Mouse (Mus musculus): ENCODE data around the gene Sorcs1. TPM values are rescaled to one million over a fixed set of nuclear protein-coding genes. Genes with fewer than 3 reads are reported as not detected.

Sorcs1 gene
- polyA plus RNA-seq, 1 experiment from 2014 or later = 0.35 TPM

DNA sequence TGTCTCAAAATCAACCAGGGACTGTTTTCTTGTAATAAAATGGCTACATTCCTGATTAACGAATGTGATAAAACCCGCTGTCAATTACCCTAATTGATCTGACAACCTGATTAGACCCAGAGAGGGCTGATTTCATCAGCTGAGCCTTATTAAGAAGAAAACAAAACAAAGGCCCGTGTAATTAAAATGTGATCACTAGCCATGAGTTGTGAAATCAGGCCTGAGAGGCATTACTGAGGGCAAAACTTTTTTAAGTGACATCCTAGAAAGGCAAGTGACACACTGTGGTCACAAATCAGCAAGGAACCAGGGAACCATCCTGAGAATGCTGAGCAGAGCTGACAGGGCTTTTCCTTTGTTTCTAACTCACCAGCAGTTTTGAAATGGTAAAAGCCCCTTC lies 267.9 kb downstream of the Sorcs1 start:
- H3K9ac ChIP-seq = no peak overlapping the region
- H3K27ac ChIP-seq (replicated peaks) = no peak overlapping the region
- no peak overlapping the region for H3K4me2 ChIP-seq
- H3K4me1 ChIP-seq (replicated peaks) = no peaks in the 10 kb centered on the region
- no peak for ATAC-seq (ENCODE audit: insufficient read depth)
- 54% methylated on average over 3 of the region's 3 CpGs for WGBS (ENCODE audit: insufficient replicate concordance)
- H3K27me3 ChIP-seq = no peaks in the 10 kb centered on the region
- no peak overlapping the region for H3K4me3 ChIP-seq (replicated peaks)
- H3K36me3 ChIP-seq (replicated peaks) = no peaks in the 10 kb centered on the region
- no peaks in the 10 kb centered on the region for H3K9me3 ChIP-seq (replicated peaks)

DNA sequence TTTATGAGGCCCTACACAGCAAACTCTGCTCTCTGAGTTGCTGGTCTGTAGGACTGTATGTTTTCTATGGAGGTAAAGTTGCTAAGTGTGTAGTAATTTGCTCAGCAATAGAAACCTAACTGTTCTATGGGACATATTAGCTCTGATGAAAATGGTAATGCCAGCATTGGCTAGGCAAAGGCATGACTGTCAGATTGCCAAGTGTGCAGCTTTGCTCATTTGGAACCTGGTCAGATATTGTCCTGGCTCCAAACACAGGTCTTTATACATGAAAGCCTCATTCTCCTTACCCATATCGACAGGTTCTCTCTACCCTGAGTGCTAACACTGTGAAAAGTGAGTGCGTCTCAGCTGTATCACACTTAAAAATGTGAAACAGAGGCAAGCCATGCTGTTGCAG lies 280.1 kb downstream of the Sorcs1 start:
- H3K27ac ChIP-seq (replicated peaks) = no peak overlapping the region
- no peak overlapping the region for H3K4me3 ChIP-seq (replicated peaks)
- H3K36me3 ChIP-seq (replicated peaks) = no peaks in the 10 kb centered on the region
- H3K9me3 ChIP-seq (replicated peaks) = no peaks in the 10 kb centered on the region
- no peak overlapping the region for H3K4me2 ChIP-seq
- H3K27me3 ChIP-seq = no peaks in the 10 kb centered on the region
- 65% methylated on average over 2 of the region's 2 CpGs for WGBS (ENCODE audit: insufficient replicate concordance)
- no peak for ATAC-seq (ENCODE audit: insufficient read depth)
- H3K9ac ChIP-seq = no peak overlapping the region
- H3K4me1 ChIP-seq (replicated peaks) = no peaks in the 10 kb centered on the region

DNA sequence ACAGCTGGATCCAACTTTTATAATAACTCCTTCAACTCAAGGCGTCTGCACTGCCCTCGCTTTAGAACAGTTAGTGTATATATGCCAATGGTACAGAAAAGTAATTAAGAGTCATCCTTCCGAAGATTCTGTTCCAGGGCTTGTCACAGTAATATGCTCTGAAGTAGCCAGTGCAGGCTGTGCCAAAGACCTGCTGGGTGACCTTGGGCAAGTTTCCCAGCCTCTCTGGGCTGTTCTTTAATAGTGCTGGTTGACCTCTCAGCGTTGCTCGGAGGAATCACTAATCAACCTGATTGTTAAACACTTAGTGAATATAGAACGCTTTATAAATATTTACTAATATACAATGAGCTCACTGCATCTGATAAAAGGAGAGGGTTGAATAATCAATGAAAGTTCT lies 282.7 kb downstream of the Sorcs1 start:
- no peak for ATAC-seq (ENCODE audit: insufficient read depth)

DNA sequence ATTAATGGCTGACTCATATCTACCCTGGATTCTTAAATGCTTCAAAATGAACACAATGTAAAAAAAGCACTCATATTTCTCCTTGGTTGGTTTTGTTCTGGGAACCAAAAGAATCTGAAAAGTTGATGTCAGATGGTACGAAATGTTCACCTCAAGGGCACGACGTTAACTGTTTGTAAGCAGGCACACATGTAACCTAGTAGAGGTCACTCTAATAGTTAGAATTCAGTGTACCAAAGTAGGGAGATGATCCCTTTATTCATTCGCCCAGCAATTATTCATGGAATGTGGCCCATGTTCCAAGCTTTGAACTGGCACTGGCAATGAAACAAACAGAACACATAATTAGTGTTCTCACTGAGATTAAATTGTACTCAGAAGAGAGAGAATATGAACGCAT lies 284.3 kb downstream of the Sorcs1 start:
- Histone ChIP-seq H3K4me2 (no peak overlapping the region), H3K9ac (no peak overlapping the region), H3K27ac (replicated peaks) (no peak overlapping the region), H3K4me3 (replicated peaks) (no peak overlapping the region), H3K27me3 (no peaks in the 10 kb centered on the region), H3K36me3 (replicated peaks) (no peaks in the 10 kb centered on the region), H3K4me1 (replicated peaks) (no peaks in the 10 kb centered on the region), H3K9me3 (replicated peaks) (no peaks in the 10 kb centered on the region)
- WGBS (ENCODE audit: insufficient replicate concordance) = 67% methylated on average over 5 of the region's 5 CpGs
- no peak for ATAC-seq (ENCODE audit: insufficient read depth)

More for the DNA sequence above, 282.7 kb downstream of the Sorcs1 start:
- H3K9ac ChIP-seq = no peak overlapping the region
- H3K4me2 ChIP-seq = no peak overlapping the region
- no peak overlapping the region for H3K27ac ChIP-seq (replicated peaks)
- no peaks in the 10 kb centered on the region for H3K36me3 ChIP-seq (replicated peaks)
- 64% methylated on average over 6 of the region's 6 CpGs for WGBS (ENCODE audit: insufficient replicate concordance)
- H3K4me1 ChIP-seq (replicated peaks) = no peaks in the 10 kb centered on the region
- H3K27me3 ChIP-seq = no peaks in the 10 kb centered on the region
- no peaks in the 10 kb centered on the region for H3K9me3 ChIP-seq (replicated peaks)
- no peak overlapping the region for H3K4me3 ChIP-seq (replicated peaks)

DNA sequence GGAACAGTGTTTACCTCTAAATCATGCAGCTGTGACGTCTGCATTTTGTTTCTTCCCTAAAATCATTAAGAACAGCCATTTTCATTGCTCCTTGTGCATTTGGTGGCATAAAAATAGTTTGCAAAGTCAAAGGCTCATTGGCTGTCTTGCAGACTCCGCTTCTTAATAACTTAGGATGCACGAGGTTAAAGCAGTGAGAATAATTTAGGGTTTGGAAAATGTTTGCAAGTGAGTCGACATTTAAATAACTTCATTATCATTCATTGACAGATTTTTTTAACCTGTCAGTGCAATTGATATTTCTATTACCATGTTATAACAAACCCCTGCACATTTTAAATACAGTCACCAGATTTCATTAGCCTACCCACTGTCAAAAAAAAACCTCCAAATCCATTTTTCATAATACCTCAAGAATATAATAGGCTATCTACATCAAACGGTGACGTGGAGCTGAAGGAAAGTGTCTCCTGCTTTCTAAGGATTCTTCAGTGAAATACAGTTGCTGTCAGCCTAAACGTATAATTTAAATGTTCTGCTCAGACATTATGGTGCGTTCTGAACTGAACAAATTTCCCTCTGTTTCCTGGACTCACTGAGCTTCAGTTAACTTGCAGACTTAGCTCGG lies 288.4 kb downstream of the Sorcs1 start:
- Histone ChIP-seq H3K27ac (replicated peaks) (no peak overlapping the region), H3K4me3 (replicated peaks) (no peak overlapping the region), H3K4me2 (no peak overlapping the region), H3K9ac (no peak overlapping the region), H3K9me3 (replicated peaks) (no peaks in the 10 kb centered on the region; the same call in 1 of the 2 replicates), H3K4me1 (replicated peaks) (no peaks in the 10 kb centered on the region), H3K36me3 (replicated peaks) (no peaks in the 10 kb centered on the region), H3K27me3 (no peaks in the 10 kb centered on the region)
- 61% methylated on average over 9 of the region's 9 CpGs for WGBS (ENCODE audit: insufficient replicate concordance)
- ATAC-seq (ENCODE audit: insufficient read depth) = no peak

DNA sequence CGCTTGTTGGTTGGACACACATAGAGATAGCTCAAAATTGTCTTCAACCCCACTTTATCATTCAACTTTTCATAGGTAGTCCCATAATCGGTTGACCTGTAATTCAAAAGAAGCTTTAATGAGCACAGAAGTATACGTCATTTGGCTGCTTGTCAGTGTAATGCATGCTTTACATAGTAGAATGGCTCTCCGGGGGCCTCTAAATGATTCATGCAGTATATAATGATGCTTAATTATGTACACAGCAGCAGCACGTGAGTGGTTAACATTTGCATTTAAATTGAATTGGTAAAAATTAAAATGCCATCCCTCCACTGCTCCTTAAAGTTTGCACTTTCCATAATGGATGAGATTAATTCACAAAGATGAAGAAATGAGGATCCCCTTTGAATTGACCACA lies 299.5 kb downstream of the Sorcs1 start:
- WGBS (ENCODE audit: insufficient replicate concordance) = 68% methylated on average over 5 of the region's 5 CpGs
- Histone ChIP-seq H3K36me3 (replicated peaks) (no peaks in the 10 kb centered on the region), H3K27ac (replicated peaks) (no peak overlapping the region), H3K9me3 (replicated peaks) (no peaks in the 10 kb centered on the region), H3K27me3 (no peaks in the 10 kb centered on the region), H3K4me3 (replicated peaks) (no peak overlapping the region), H3K9ac (no peak overlapping the region), H3K4me1 (replicated peaks) (no peaks in the 10 kb centered on the region), H3K4me2 (no peak overlapping the region)
- no peak for ATAC-seq (ENCODE audit: insufficient read depth)

DNA sequence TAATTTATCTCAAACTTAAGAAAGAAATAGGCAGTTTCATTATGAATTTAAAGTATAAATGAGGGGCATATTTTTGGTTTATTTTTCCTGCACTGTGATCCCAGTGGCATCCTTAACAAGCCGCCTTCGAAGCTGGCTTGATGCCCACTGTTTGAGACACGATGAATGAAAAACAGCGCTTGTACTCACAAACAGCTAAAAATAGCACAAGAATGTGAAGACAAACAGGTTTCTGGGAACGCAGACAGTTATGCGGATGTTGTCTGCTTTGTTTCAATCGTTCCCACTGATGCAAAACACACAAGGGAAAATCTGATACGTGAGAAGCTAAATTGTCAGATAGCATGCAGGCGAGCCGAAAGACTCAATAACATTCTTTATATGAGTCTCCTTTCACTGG lies 303.7 kb downstream of the Sorcs1 start:
- H3K27me3 ChIP-seq = no peaks in the 10 kb centered on the region
- no peaks in the 10 kb centered on the region for H3K9me3 ChIP-seq (replicated peaks)
- no peak overlapping the region for H3K27ac ChIP-seq (replicated peaks)
- no peaks in the 10 kb centered on the region for H3K36me3 ChIP-seq (replicated peaks)
- WGBS (ENCODE audit: insufficient replicate concordance) = 70% methylated on average over 10 of the region's 10 CpGs
- H3K9ac ChIP-seq = no peak overlapping the region
- ATAC-seq (ENCODE audit: insufficient read depth) = no peak
- no peaks in the 10 kb centered on the region for H3K4me1 ChIP-seq (replicated peaks)
- no peak overlapping the region for H3K4me3 ChIP-seq (replicated peaks)
- H3K4me2 ChIP-seq = no peak overlapping the region

DNA sequence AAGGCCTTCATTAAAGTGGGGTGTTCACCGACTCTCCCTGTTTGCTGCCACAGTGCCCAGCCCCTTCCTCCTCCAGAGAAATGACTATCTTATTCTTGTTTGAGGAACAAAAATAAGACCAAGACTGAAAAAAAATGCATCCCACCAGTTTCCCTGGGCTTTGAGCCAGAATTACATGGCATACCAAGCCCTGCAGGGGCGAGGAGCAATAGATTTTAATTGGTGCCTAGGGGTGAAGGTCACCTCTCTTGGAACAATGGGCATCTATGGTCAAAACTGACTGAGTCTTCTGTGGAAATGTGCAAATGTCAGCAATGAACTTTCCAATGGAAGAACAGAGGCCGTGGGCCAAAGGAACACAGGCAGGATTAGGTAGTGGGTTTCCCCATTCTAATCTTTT lies 312.0 kb downstream of the Sorcs1 start:
- 47% methylated on average over 3 of the region's 3 CpGs for WGBS (ENCODE audit: insufficient replicate concordance)
- H3K4me1 ChIP-seq (replicated peaks) = no peaks in the 10 kb centered on the region
- H3K9me3 ChIP-seq (replicated peaks) = no peaks in the 10 kb centered on the region
- no peak overlapping the region for H3K27ac ChIP-seq (replicated peaks)
- H3K9ac ChIP-seq = no peak overlapping the region
- no peak for ATAC-seq (ENCODE audit: insufficient read depth)
- no peak overlapping the region for H3K4me3 ChIP-seq (replicated peaks)
- H3K27me3 ChIP-seq = no peaks in the 10 kb centered on the region
- H3K4me2 ChIP-seq = no peak overlapping the region
- no peaks in the 10 kb centered on the region for H3K36me3 ChIP-seq (replicated peaks)

DNA sequence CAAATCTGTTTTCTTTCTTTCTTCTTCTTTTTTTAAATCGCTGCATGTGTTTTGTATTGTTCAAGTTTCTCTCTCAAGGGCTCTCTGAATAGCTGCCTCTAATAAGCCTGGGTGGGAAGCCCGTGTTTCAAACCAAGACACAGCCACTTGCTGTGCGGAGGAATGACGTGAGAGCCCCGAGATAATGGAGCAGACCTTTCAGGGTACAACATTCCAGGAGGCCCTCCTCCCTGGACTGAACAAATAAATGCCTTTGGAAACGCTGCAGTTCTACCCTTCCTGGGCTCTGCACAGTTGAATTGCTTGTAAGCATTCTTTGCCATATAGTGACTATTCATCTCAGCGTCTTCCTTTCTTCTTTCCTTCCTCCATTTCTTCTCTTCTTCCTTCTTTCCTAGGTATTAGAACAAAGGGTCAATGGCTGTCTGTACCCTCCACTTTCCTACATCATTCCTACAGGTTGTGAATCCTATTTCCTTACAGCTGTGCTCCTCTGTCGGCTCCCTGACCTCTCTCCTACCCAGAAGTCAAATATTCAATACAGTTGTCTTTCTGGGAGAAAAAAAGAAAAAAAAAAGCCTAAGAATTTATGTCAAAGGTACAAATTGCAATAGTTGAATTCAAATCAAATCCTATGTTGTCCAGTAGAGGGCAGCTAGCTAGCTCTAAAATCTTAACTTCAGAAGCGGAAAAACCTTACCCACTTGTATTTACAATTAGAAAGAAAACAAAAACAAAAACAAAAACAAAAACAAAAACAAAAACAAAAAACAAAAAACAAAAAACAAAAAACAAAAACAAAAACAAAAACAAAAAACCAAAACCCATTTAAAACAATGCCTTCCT lies 315.6 kb downstream of the Sorcs1 start:
- WGBS (ENCODE audit: insufficient replicate concordance) = 47% methylated on average over 9 of the region's 9 CpGs
- Histone ChIP-seq H3K36me3 (replicated peaks) (no peaks in the 10 kb centered on the region), H3K4me2 (no peak overlapping the region), H3K27me3 (no peaks in the 10 kb centered on the region), H3K4me3 (replicated peaks) (no peak overlapping the region), H3K9ac (no peak overlapping the region), H3K27ac (replicated peaks) (no peak overlapping the region), H3K4me1 (replicated peaks) (no peaks in the 10 kb centered on the region), H3K9me3 (replicated peaks) (no peaks in the 10 kb centered on the region)
- ATAC-seq (ENCODE audit: insufficient read depth) = no peak

DNA sequence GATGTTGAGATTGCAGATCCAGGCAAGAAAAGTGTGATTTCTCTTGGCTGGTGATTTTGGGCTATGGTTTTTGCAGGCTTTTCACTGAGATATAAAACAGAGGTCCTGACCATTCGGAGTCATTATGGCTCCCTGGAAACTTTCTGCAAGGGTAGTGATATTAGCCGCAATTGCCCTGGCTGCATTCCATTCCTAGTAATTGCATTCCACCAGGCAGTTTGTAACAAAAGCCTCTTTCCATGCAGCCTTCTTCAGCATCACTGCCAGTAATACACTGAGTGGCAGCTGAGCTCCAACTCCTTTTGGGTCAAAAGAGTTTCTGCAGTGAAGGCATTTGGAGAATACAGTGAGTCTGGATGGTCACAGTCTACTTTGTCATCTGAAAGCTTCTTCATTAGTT lies 319.9 kb downstream of the Sorcs1 start:
- WGBS (ENCODE audit: insufficient replicate concordance) = 38% methylated on average over 2 of the region's 2 CpGs
- Histone ChIP-seq H3K4me3 (replicated peaks) (no peak overlapping the region), H3K4me2 (no peak overlapping the region), H3K36me3 (replicated peaks) (no peaks in the 10 kb centered on the region), H3K27ac (replicated peaks) (no peak overlapping the region), H3K9ac (no peak overlapping the region), H3K27me3 (no peaks in the 10 kb centered on the region), H3K9me3 (replicated peaks) (no peaks in the 10 kb centered on the region), H3K4me1 (replicated peaks) (no peaks in the 10 kb centered on the region)
- ATAC-seq (ENCODE audit: insufficient read depth) = no peak

DNA sequence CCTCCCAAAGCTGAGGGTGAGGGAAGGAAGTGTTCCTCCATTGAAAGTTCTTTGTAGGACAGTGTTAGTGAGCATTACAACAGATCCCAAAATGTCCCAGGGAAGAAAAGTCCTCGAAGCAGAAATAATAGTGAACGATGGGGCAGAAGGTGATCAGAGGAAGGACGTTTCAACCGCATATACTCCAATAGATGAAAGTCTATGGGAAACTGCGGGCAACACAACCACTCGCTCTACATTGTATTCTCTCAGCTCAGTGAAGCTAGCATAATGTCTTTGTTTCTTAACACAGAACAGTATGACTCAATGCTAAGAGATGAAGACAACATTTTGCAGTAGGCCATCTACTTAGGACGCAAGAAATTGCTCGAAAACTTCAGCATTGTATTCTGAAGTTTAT lies 339.2 kb downstream of the Sorcs1 start:
- Histone ChIP-seq H3K4me1 (replicated peaks) (no peaks in the 10 kb centered on the region), H3K9me3 (replicated peaks) (no peaks in the 10 kb centered on the region), H3K4me2 (no peak overlapping the region), H3K4me3 (replicated peaks) (no peak overlapping the region), H3K9ac (no peak overlapping the region), H3K27ac (replicated peaks) (no peak overlapping the region), H3K27me3 (no peaks in the 10 kb centered on the region), H3K36me3 (replicated peaks) (no peaks in the 10 kb centered on the region)
- 70% methylated on average over 8 of the region's 8 CpGs for WGBS (ENCODE audit: insufficient replicate concordance)
- ATAC-seq (ENCODE audit: insufficient read depth) = no peak
